Mouse (Mus musculus) WW6 (cell line): ENCODE results near the gene Tomm40l.
"Not testable (repeated sequence)": the region's sequence is repeated elsewhere in the genome, so short reads cannot be mapped to it uniquely, and the experiment has no call there.

Experiments used
- DNase-seq: peaks from one replicate; pipeline ENCODE4 v3.0.0-alpha.2; 2013; ENCODE audit warnings: low read depth, low spot score

Gene Tomm40l

DNA sequence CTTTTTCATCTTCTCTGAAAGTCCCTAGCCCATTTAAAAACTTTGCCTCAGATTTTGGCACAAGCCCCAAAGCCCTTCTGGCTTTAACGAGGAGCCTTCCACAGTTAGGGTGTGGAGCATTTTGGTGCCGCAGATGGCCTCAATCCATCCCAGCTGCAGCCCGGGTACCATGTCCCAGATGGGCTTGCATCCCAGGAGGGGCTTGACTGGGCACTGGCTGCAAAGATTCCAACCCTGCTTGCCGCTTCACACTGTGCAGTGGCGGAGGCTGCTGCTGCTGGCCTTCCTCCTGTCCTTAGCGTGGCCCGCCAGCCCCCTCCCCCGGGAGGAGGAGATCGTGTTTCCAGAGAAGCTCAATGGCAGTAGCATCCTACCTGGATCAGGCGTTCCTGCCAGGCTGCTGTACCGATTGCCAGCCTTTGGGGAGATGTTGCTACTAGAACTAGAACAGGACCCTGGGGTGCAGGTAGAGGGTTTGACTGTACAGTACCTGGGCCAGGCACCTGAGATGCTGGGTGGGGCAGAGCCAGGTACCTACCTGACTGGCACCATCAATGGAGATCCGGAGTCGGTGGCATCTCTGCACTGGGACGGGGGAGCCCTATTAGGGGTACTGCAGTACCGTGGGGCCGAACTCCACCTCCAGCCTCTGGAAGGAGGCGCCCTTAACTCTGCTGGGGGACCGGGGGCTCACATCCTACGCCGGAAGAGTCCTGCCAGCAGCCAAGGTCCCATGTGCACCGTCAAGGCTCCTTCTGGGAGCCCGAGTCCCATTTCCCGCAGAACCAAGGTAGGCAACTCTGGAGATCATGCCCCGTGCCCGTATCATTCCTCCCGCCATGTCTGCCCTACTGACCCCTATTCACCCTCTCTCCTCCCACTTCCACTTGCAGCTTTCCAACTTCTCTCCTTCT lies 28.6 kb upstream of the Tomm40l start, which contains the start of gene Ndufs2:
Gene Ndufs2, minus strand, starts transcription at position 709 of the 914 bp plus-strand sequence.
- no peak for DNase-seq

DNA sequence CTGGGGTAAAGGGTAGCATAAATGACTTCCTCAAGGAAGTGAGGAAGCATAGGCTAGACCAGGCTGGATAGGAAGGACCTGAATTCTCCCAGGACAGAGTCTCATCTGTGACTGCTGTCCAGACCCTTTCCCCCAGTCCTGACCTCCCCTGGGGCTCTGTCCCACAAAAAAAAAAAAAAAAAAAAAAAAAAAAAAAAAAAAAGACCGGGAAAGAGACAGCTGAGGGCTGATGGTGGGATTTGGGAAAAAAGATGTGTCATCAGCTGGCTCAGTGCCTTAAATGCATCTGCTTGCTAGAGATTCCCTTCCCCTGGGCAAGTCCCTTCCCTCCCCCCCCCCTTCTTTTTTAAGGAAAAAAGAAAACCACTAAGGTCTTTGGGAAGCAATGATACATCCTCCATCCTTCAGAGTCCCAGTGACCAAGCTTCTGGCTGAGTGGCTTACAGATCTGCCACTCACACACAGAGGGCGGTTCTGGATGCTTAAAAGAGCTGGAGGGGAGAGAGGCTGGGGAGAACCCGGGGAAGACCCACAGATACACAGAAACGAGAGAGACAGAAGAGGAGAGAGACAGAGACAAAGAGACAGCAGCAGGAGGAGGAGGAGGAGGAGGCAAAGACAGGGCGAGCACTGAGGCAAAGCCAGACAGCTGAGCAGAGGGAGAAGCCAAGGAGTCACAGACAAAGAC lies 27.7 kb upstream of the Tomm40l start, which contains the start of gene Adamts4:
Gene Adamts4, plus strand, starts transcription at position 509 of the 688 bp plus-strand sequence.
- no peak for DNase-seq

DNA sequence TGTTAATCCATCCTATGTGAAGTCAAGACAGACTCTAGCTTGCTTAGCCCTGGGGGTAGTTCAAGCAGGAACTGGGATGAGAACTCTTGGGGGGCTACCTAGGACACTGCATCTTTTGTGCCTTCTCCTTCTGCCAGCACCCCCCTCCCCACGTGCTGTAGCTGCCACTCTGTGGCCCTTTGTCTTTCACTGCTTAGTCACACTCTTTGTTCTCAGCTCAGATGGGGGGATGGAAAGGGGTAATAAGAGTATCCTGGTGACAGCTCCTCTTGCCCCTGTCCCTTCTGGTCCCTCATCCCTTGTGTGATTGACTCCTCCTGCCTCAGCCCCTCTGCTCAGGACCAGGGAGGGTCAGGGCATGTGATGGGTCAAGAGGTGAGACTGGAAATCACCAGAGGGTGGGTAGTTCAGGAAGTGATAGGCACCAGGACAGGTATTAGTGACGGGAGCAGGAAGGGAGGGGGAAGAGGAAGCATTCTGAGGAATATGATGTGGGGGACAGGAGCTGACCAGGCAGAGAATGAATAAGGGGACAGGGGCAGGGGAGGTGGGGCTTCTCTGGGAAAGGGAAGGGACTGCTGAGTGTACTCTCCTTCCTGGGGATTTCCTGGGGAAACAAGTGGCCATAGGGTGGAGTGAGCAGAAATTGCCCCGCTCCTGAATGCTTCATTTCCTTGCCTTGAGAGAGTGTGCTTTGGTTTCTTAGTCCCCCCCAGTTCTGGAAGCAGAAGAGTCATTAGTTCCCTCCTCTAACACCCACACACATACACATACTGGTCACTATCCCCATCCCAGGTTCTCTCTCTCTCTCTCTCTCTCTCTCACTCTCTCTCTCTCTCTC lies 26.3 kb upstream of the Tomm40l start:
- DNase-seq = no peak

DNA sequence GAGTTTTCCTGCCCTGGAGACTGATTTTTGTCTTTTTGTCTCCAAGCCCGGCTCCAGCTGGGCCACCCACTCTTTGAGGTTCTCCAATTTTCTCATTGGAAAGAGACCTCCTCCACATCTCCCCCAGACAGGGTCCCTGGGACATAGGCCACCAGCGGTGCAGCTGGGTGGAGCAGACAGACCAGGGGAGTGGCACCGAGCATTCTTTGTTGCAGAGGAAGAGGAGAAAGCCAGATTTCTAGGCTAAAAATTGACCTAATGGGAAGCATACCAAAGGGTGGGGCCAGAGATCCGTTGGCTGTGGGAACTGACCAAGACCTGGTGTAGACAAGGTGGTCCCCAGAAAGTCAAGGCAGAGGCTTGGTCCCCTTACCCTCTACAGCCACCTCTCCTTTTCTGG lies 25.6 kb upstream of the Tomm40l start:
- no peak for DNase-seq

DNA sequence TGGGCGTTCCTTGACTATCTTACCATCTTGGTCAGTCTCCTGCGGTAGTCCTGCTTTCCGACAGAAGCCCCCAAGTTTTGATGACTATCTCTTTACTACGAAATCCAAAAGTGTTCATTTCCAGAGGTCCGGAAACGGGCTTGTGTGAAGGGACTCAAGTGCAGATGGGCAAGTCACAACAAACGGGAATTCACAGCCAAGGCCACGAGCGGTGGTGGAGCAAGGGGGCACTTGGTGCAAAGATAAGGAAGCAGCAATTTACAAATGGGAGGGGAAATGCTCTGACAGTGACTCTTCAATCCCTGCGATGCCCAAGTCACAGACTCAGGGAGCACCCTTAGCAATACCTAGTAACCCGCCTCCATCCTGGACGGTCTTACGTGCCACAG lies 25.1 kb upstream of the Tomm40l start:
- DNase-seq = no peak

DNA sequence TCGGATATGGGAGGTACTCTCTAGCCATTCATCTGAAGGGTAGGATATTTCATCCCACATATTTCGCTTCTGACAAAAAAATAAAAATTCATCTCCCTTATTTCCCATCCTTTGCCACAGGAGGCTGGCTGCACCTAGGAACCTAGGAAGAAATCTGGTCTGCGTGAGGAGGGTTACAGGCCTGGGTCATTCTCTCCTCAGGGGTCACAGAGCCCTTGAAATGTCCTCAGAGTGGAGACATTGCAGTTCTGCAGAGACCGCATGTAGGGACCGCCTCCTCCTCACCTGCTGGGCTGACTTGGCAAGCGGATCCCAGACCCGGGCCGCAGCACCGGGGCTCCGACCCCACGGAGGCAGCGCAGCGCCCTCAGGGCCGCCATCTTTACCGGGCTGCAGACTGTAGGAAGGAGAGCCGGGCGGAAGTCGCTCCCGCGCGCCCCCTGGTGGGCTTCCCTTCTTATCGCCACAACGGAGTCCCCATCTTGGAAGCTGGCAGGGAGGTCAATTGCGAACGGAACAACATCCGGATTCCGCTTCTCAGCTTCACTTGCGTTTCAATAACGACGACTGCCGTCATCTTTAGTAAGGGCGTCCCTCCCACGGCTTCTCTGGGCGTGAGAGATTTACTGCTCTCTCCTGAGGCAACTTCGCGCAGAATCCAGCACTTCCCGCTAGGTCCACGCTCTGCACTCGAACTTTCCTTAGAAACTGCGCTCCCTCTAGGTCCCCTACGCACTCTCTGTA lies 24.6 kb upstream of the Tomm40l start:
- DNase-seq = peak; percentile 95

DNA sequence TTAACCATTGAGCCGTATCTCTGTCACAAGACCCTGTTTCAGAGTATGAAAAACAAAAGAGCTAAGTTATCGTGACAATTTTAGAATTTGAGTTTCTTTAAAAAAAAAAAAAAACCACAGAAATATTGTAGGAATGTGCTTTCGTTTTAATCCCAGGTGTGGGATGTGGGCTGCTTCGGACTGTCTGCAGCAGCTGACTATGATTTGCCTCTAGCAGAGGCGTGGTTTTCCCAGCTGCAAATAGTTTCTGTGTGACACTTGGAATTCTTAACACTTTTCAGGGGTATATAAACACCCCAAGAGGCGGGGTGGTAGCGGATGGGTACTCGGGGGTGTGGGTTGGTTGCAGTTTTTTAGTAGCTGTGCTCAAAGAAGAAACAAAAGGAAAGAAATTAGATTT lies 23.0 kb upstream of the Tomm40l start:
- DNase-seq = no peak

DNA sequence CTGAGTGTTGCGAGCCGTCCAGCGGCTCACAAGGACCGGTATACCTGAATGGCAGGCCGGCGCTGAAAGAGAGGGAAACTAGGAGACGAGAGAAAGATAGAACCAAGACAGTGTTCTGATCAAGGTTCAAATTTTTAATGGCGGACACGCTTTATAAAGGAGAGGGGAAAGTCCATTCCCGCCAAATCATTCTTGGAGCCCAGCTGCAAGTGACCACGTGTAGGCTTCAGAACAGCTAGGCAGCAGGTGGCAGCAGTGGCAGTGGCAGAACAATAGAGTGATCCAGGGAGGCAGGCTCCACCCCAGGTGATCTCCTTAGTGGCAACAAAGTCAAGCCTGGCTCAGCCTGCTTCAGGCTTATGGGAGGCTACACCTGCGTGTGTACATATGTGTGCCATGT lies 19.6 kb upstream of the Tomm40l start:
- DNase-seq = not testable (repeated sequence)

DNA sequence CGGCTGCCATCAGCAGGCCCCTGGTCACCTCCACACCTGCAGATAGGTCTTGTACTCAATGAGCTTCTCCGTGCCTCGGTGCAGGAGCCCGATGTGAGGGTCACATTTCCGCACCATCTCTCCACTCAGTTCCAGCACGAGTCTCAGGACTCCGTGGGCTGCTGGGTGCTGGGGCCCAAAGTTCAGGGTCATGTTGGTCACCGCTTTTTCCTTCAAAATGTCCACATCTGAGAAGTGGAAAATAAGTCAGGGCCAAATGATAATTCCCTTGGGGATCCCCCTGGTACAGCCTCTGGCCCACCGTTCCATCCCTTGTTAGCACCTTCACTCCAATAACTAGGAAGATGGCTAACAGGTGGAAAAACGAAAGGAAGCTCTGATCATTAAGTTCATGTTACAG lies 18.6 kb upstream of the Tomm40l start:
- no peak for DNase-seq

DNA sequence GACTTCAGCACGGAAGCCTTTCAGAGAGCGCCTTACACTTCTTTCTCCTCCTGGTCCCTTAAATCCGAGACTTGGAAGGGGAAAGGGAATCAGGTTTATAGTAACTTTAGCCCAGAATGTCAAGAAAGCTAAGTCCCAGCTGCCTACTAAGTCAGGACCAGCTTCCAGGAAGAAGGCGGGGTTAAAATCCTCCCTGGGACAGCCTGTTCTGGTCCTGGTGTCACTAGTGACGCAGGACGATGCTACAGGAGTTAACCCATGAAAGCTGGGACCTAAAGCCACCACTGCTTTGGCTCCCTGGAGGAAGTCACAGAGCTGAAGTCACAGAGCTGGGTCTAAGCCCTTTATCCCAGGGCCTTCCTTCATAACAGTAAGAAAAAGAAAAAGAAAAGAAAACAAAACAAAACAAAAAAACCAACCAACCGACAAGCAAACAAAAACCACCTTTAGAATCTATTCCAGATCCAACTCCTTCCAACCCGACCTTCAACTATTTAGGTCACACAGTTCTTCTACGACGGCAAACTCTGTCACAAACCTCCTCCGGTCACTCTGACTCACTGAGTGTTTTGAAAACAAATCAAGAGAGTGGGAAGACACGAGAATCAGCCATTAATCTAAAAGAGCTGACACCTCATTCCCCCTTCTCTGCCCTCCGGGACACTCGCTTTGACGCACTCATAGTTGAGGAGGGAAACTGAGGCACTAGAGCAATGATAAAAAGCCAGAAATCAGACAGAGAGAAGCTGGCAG lies 17.9 kb upstream of the Tomm40l start:
- DNase-seq = no peak

DNA sequence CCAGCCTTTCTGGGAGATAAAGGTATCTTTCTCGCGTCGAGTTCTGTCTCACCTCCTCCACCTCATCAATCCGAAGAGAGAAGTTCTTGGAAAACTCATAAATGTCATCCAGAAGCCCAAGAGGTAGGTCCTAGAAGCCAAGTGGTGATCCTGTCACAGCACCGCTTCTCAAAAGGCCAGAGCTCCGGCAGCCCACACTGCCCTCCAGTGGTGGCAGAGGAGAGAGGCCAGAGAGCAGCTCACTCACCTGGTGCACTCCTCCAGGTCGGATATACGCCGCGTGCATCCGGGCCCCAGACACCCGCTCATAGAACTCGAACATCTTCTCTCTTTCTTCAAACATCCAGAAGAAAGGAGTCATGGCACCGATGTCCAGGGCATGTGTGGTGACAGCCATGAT lies 16.1 kb upstream of the Tomm40l start:
- DNase-seq = no peak

DNA sequence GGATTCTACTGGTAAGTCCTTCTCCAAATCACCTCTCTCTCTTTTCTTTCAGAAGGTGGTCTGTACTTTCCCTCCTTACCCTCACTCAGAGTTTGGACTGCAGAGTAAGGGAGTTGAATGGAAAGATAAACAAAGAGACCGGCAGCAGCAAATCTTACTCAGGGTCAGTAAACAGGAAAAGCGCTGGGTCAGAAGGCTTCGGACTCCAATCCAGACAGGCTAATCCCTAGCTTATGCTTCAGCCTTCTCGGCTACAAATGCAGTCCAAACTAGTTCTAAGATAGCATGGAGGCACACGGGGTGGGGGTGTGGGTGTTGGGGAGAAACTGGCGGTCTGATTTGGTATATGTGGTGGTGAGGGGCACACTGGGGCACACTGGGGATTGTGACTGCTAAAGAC lies 15.1 kb upstream of the Tomm40l start:
- no peak for DNase-seq

DNA sequence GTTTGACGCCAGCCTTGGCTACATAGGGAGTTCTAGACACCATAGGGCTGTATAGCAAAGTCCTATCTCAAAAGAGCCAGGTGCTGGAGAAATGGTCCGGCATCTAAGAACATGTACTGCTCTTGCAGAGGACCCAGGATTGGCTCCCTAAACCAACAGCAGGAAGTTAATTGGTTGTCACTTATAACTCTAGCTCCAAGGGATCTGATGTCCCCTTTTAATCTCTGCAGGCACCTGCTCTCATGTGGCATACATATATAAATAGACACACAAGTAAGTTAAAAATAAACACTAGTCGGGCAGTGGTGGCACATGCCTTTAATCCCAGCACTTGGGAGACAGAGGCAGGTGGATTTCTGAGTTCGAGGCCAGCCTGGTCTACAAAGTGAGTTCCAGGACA lies 13.5 kb upstream of the Tomm40l start:
- no peak for DNase-seq

DNA sequence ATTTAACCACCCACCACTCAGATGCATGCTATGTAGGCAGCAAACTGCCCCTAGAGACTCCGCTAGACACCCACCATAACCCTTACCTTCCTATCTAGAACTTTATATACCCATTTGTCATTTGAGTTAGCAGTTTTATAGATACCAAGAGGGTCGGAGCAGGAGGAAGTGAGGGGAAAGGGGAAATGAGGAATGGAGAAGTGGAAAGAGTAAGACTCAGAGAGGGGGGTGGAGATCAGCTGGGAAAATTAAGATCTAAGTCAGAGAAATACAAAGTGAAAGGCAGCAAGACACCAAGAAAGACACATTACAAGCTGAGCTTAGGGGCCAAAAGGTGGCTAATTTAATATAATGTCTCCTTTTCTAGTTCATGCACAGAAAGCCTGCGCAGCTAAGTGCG lies 12.2 kb upstream of the Tomm40l start:
- no peak for DNase-seq

DNA sequence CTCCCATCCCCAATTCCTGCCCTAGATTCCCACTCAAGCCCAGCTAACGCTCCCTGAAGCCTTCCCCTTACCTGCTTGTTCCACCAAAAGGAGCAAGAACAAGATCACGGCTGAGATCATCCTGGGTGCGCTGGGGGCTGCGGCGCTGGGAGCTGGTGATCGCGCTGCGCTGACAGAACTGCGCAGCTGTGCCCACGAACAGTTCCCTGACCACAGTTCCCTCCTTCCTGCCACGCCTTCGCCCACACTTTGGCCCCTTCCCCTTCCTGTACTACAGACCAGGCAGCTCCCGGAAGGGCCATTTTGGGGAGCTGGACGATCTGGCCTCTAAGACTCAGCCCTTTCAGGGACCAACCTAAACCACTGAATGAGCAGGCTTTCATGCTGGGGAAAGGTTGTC lies 11.8 kb upstream of the Tomm40l start, which contains the start of gene Fcer1g:
Gene Fcer1g, minus strand, starts transcription at position 240 of the 400 bp plus-strand sequence.
- no peak for DNase-seq

DNA sequence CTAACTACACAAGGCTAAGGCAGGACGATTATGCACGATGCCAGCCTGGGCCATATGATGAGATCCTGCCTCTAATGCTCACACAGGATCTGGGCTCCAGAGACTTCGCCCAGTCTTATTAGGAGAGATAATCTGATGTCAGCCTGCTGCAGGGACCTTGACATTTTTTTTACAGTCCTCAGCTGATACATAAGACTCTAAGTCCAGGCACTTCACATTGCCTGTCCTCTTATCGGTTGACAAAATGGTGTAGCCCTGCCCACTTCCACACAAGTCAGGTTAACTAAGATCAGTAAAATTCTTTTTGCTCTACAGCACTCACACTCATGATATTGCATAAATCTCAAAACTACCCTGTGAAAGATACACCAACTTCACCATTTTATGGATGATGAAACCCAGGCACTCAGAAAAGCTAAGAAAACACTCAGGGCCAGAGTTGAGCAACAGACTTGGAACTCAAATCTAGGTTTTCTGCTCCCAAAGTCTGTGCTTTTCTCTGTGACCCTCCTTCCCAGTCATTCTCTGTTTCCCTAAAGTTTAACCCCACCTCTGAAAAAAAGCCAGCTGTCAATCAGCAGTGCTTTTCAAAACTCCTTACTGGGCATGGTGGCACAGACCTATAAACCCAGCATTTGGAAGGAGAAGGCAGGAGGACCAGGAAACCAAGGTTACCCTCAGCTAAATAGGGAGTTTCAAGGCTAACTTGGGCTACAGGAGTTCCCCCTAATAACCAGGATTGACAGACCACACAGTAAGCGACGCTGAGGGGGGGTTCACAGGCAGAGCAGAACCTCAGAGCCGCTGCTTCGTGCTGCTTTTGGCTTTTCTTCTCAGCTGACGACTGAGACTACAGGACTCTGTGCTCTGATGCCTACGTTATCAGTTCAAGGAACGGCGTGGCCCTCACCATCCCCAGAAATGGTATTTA lies 10.8 kb upstream of the Tomm40l start:
- DNase-seq = no peak

DNA sequence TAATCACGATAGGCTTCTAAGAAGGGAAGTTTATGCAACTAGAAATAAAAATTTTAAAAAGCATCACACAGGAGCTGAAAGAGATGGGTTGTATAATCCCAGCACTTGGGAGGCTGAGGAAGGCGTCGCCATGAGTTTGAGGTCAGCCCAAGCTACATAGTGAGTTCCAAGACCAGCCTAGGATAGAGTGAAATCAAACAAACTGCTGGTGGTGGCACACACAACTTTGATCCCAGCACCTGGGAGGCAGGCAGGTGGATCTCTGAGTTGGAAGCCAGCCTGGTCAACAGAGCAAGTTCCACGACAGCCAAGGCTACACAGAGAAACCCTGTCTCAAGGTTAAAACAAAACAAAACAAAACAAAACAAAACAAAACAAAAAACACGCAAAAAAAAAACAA lies 10.0 kb upstream of the Tomm40l start:
- DNase-seq = no peak

DNA sequence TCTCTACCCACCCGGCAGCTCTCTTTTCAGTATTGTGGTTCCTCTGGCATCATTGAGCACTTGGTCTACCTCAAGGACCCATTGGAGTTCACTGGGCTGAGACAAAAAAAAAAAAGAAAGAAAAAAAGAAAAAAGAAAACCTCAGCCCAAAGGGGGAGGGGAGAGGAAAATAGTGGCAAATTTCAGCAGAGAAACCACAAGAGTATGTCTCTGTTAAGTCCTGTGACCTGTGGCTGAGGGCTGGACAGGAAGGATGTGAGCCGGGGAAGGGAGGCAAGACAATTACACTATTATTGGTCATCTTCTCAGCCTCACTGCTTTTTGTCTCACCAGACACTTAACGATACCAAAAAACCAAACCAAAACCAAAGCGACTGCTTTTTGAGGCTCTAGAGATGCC lies 9.5 kb upstream of the Tomm40l start:
- DNase-seq = no peak

DNA sequence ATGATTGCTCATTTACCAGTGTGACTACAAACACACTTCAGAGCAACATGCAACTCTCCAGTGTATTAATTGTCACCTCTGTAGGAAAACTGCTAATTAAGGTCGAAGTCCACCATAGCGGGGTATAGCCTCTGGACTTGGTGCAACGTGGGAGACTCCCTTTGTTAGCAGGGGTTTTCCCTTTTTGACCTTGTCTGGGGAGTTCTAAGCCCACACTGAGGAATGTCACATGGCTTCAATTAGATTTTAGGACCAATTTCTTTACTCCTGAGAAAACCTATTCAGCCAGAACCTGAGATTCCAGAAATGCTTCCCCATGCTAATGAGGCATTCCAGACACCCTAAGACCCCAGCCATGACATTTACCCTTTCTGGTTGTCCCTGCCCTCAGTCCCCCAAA lies 7.9 kb upstream of the Tomm40l start:
- no peak for DNase-seq
